Mouse (Mus musculus) B cell, adult 2 months (primary cell): ENCODE measurements at regions not wholly inside any gene's neighbourhood (a gene's known extent, or its start where the extent isn't known, plus 50 kb on each side); places are given as distances from the start of the nearest gene placed in this dataset.

Experiments
- DNase-seq, 2 experiments: peaks; one replicate each; pipeline ENCODE4 v3.0.0; 2022

- DNase-seq: no peak
These were observed 104.9 kb downstream of the E030025P04Rik start for GRCm38 (mm10) chr11:109039060-109039791.

GRCm38 (mm10) chr11:109038136-109038535 lies 106.0 kb downstream of the E030025P04Rik start:
- no peak for DNase-seq

- no peak for DNase-seq
These were observed 109.6 kb downstream of the E030025P04Rik start for GRCm38 (mm10) chr11:109034596-109034995.

- no peak for DNase-seq
These were observed 110.1 kb downstream of the E030025P04Rik start for GRCm38 (mm10) chr11:109034072-109034471.

GRCm38 (mm10) chr11:109032729-109033128 lies 111.4 kb downstream of the E030025P04Rik start:
- no peak for DNase-seq

GRCm38 (mm10) chr11:109030486-109030885 lies 110.3 kb downstream of the Axin2 start:
- peak; percentile 8 to 19 for DNase-seq

GRCm38 (mm10) chr11:109029894-109030293 lies 109.7 kb downstream of the Axin2 start:
- DNase-seq: no peak

- DNase-seq: no peak
These were observed 94.7 kb downstream of the Axin2 start for GRCm38 (mm10) chr11:109014806-109015205.

GRCm38 (mm10) chr11:109011161-109011560 lies 91.0 kb downstream of the Axin2 start:
- DNase-seq: no peak

- no peak for DNase-seq
These were observed 88.7 kb downstream of the Axin2 start for GRCm38 (mm10) chr11:109008872-109009271.

- no peak for DNase-seq
These were observed 85.5 kb downstream of the Axin2 start for GRCm38 (mm10) chr11:109005681-109006080.
